Mouse (Mus musculus) heart, embryonic 13.5 days (tissue): ENCODE results near the gene Scgb1b24. TPM values are rescaled to one million over a fixed set of nuclear protein-coding genes. Genes with fewer than 3 reads are reported as not detected.

ENCODE experiments used
- ATAC-seq: fragments of 200-750 bp; cut with Nextera tagmentation; 2 replicates; pipeline ENCODE4 v1.8.0; 2017; ENCODE audit warnings: moderate TSS enrichment; ENCODE audit not compliant: insufficient number of reproducible peaks, low FRiP score, low TSS enrichment; ENCODE audit errors: extremely low read depth
- H3K27ac ChIP-seq: fragments of 300-500 bp; sonication (generic); replicated peaks from 2 replicates; pipeline ENCODE4 v1.5.1; 2015; ENCODE audit warnings: moderate library complexity, mild to moderate bottlenecking, inconsistent platforms
- H3K27me3 ChIP-seq: fragments of 300-500 bp; sonication (generic); replicated peaks from 2 replicates; pipeline ENCODE4 v1.6.1; 2015; ENCODE audit warnings: mild to moderate bottlenecking, inconsistent platforms
- H3K36me3 ChIP-seq: fragments of 300-500 bp; sonication (generic); 2 replicates; pipeline ENCODE4 v1.6.1; 2015; ENCODE audit warnings: mild to moderate bottlenecking, inconsistent platforms
- H3K4me1 ChIP-seq: fragments of 300-500 bp; sonication (generic); 2 replicates; pipeline ENCODE4 v1.6.1; 2015; ENCODE audit warnings: inconsistent platforms
- H3K4me2 ChIP-seq: fragments of 300-500 bp; sonication (generic); 2 replicates; pipeline ENCODE4 v1.6.1; 2015; ENCODE audit warnings: inconsistent platforms, mild to moderate bottlenecking, moderate library complexity
- H3K4me3 ChIP-seq: fragments of 300-500 bp; sonication (generic); 2 replicates; pipeline ENCODE4 v1.5.1; 2015; ENCODE audit warnings: moderate library complexity, mild to moderate bottlenecking, inconsistent platforms
- H3K9ac ChIP-seq: fragments of 300-500 bp; sonication (generic); 2 replicates; pipeline ENCODE4 v1.6.1; 2015; ENCODE audit warnings: inconsistent platforms, mild to moderate bottlenecking, moderate library complexity
- H3K9me3 ChIP-seq: fragments of 300-500 bp; sonication (generic); 2 replicates; pipeline ENCODE4 v1.6.1; 2016; ENCODE audit warnings: inconsistent platforms
- WGBS: fragments of 180-500 bp; shearing (Covaris S2); methylation state at CpG from one replicate; pipeline ENCODE4 v1.1.7; 2015; ENCODE audit warnings: mixed read lengths; 5-methylcytosine and 5-hydroxymethylcytosine counted together
- polyA plus RNA-seq: library from polyadenylated mRNA; unstranded; fragments of >200 nt; fragmentation: Nextera tagmentation; extraction: Ambion mirVana; gene quantifications from 2 replicates; pipeline ENCODE4 v1.2.1, GENCODE M21; 2015

Scgb1b24 gene
- not detected in 2 replicates for polyA plus RNA-seq

- H3K36me3 ChIP-seq: no peaks in the 10 kb centered on the region
- no peak within 1 kb of the TSS for H3K4me3 ChIP-seq
- H3K27me3 ChIP-seq: no peaks in the 10 kb centered on the region
- peaks cover 76% of the 10 kb centered on the region for H3K9me3 ChIP-seq
- H3K4me2 ChIP-seq: no peak within 1 kb of the TSS
- no peak within 1 kb of the TSS for H3K9ac ChIP-seq
- H3K27ac ChIP-seq: no peak within 1 kb of the TSS
- ATAC-seq: no peak
- 83% methylated on average over 3 of the region's 3 CpGs for WGBS
- no peaks in the 10 kb centered on the region for H3K4me1 ChIP-seq
Measured at GRCm38 (mm10) chr7:33743499-33743898, at the start of gene Scgb1b24. TSS of gene Scgb1b24 (plus strand) at chr7:33743799.

DNA sequence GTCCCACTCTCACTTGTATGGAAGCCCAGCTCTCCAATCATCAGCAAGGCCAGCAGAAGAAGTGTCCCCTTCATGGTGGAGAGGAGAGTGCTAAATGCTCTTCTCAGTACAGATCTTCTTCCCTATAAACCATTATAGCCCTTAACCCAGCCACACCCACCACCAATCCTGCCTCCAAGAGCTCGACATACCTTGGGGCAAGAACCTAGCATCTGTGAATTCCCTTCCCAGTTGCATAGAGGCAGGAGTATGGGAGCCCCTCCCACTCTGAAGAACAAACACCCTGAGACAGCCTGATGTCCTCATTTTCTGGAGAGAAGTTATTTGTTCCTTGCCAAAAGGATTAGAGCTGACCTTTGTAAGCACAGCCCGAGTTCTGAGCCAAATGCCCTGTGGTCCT, 4.4 kb upstream of the Scgb1b24 start, which contains the start of gene Scgb2b24:
Scgb2b24 (minus strand) TSS at position 101 of the 400 bp plus-strand sequence.
- Histone ChIP-seq H3K9ac (no peak within 1 kb of the TSS), H3K4me1 (no peaks in the 10 kb centered on the region), H3K4me3 (no peak within 1 kb of the TSS), H3K4me2 (no peak within 1 kb of the TSS), H3K36me3 (no peaks in the 10 kb centered on the region), H3K27me3 (no peaks in the 10 kb centered on the region), H3K9me3 (peaks cover 86% of the 10 kb centered on the region), H3K27ac (no peak within 1 kb of the TSS)
- WGBS: 48% methylated on average over 2 of the region's 2 CpGs
- ATAC-seq: no peak

Other genes with a start within 250 kb of the Scgb1b24 start
- not detected in 2 replicates for gene Scgb2b21, start 223.3 kb upstream of the Scgb1b24 start, polyA plus RNA-seq
- gene Scgb2b24, start 4.5 kb upstream of the Scgb1b24 start, polyA plus RNA-seq: not detected in 2 replicates
- not detected in 2 replicates for gene Scgb2b26, start 201.2 kb downstream of the Scgb1b24 start, polyA plus RNA-seq